Mouse (Mus musculus) testis, adult 2 months (tissue): ENCODE data around the gene Rnf217.

ENCODE experiments used
- CTCF ChIP-seq: fragments of 200-500 bp; IDR thresholded peaks from 2 replicates; pipeline ENCODE4 v1.5.1; 2012; ENCODE audit warnings: low read depth, mild to moderate bottlenecking, inconsistent platforms, low read length, moderate library complexity; ENCODE audit not compliant: control insufficient read depth, insufficient read depth, insufficient replicate concordance
- POLR2A ChIP-seq: fragments of 200-500 bp; IDR thresholded peaks from 2 replicates; pipeline ENCODE4 v1.6.1; 2012; ENCODE audit warnings: low read depth, mild to moderate bottlenecking, inconsistent platforms, low read length, moderate library complexity; ENCODE audit not compliant: control insufficient read depth

- no peak for TF ChIP-seq CTCF
- TF ChIP-seq POLR2A, result no peak
Observed at GRCm38 (mm10) chr10:31503542-31504133, 105.3 kb downstream of the Rnf217 start.
